Mouse (Mus musculus) stomach, embryonic 14.5 days (tissue): ENCODE measurements around the gene Cpeb3. TPM values are rescaled to one million over a fixed set of nuclear protein-coding genes. Genes with fewer than 3 reads are reported as not detected.

Experiments
- ATAC-seq: fragments of 200-750 bp; cut with Nextera tagmentation; 2 replicates; pipeline ENCODE4 v1.8.0; 2017; ENCODE audit warnings: low read depth, moderate TSS enrichment; ENCODE audit not compliant: insufficient number of reproducible peaks, insufficient read depth, low FRiP score
- H3K27ac ChIP-seq: fragments of 300-500 bp; sonication (generic); 2 replicates; pipeline ENCODE4 v1.5.1; 2014; ENCODE audit warnings: mild to moderate bottlenecking, low read length, moderate library complexity, mixed read lengths
- H3K27me3 ChIP-seq: fragments of 300-500 bp; sonication (generic); 2 replicates; pipeline ENCODE4 v1.6.1; 2014; ENCODE audit warnings: low read length, control low read depth, mixed read lengths; ENCODE audit not compliant: control insufficient read depth, insufficient read depth
- H3K36me3 ChIP-seq: fragments of 300-500 bp; sonication (generic); 2 replicates; pipeline ENCODE4 v1.6.1; 2014; ENCODE audit warnings: mild to moderate bottlenecking, control low read depth, low read length, moderate library complexity, mixed read lengths; ENCODE audit not compliant: control insufficient read depth, insufficient read depth
- H3K4me1 ChIP-seq: fragments of 300-500 bp; sonication (generic); 2 replicates; pipeline ENCODE4 v1.6.1; 2014; ENCODE audit warnings: low read length, control low read depth, mixed read lengths; ENCODE audit not compliant: control insufficient read depth, insufficient read depth
- H3K4me2 ChIP-seq: fragments of 300-500 bp; sonication (generic); replicated peaks from 2 replicates; pipeline ENCODE4 v1.6.1; 2014; ENCODE audit warnings: low read depth, low read length, control low read depth
- H3K4me3 ChIP-seq: fragments of 300-500 bp; sonication (generic); 2 replicates; pipeline ENCODE4 v1.5.1; 2014; ENCODE audit warnings: low read depth, low read length, control low read depth
- H3K9ac ChIP-seq: fragments of 300-500 bp; sonication (generic); replicated peaks from 2 replicates; pipeline ENCODE4 v1.6.1; 2014; ENCODE audit warnings: low read depth, mild to moderate bottlenecking, control low read depth, low read length, moderate library complexity, mixed read lengths
- H3K9me3 ChIP-seq: fragments of 300-500 bp; sonication (generic); 2 replicates; pipeline ENCODE4 v1.6.1; 2016; ENCODE audit warnings: low read depth, low read length, control low read depth; ENCODE audit not compliant: control insufficient read depth
- WGBS: fragments of 180-500 bp; shearing (Covaris S2); extraction: QIAGEN DNeasy Blood & Tissue Kit; methylation state at CpG from one replicate; pipeline ENCODE4 v1.1.7; 2014; 5-methylcytosine and 5-hydroxymethylcytosine counted together
- polyA plus RNA-seq: library from polyadenylated mRNA; unstranded; fragments of >200 nt; fragmentation: Nextera tagmentation; extraction: Ambion mirVana; gene quantifications from 2 replicates; pipeline ENCODE4 v1.2.1, GENCODE M21; 2014

Cpeb3 gene
- polyA plus RNA-seq, 1 experiment from 2014 or later = 0.91 TPM

GRCm38 (mm10) chr19:37127018-37127567, 81.3 kb downstream of the Cpeb3 start:
- Histone ChIP-seq H3K27me3 (no peaks in the 10 kb centered on the region), H3K4me1 (no peaks in the 10 kb centered on the region), H3K9me3 (no peaks in the 10 kb centered on the region), H3K27ac (no peak overlapping the region), H3K4me2 (no peak overlapping the region), H3K4me3 (no peak overlapping the region), H3K36me3 (no peaks in the 10 kb centered on the region), H3K9ac (no peak overlapping the region)
- WGBS = 67% methylated on average over 5 of the region's 5 CpGs
- ATAC-seq = no peak

- Histone ChIP-seq H3K27ac (no peak overlapping the region), H3K9ac (no peak overlapping the region), H3K4me2 (no peak overlapping the region), H3K36me3 (no peaks in the 10 kb centered on the region), H3K27me3 (no peaks in the 10 kb centered on the region), H3K4me1 (no peaks in the 10 kb centered on the region), H3K9me3 (no peaks in the 10 kb centered on the region), H3K4me3 (no peak overlapping the region)
- no peak for ATAC-seq
Measured at GRCm38 (mm10) chr19:37124961-37125360, 83.4 kb downstream of the Cpeb3 start.

GRCm38 (mm10) chr19:37119281-37119680, 89.1 kb downstream of the Cpeb3 start:
- 43% methylated on average over 2 of the region's 2 CpGs for whole genome bisulfite sequencing
- Histone ChIP-seq H3K4me2 (no peak overlapping the region), H3K36me3 (no peaks in the 10 kb centered on the region), H3K4me3 (no peak overlapping the region), H3K9ac (no peak overlapping the region), H3K9me3 (no peaks in the 10 kb centered on the region), H3K27ac (no peak overlapping the region), H3K4me1 (no peaks in the 10 kb centered on the region), H3K27me3 (no peaks in the 10 kb centered on the region)
- ATAC-seq = no peak

GRCm38 (mm10) chr19:37115824-37116223, 92.6 kb downstream of the Cpeb3 start:
- no peak overlapping the region for H3K9ac ChIP-seq
- no peak overlapping the region for H3K4me2 ChIP-seq
- no peak for ATAC-seq
- H3K4me3 ChIP-seq = no peak overlapping the region
- H3K27ac ChIP-seq = no peak overlapping the region
- no peaks in the 10 kb centered on the region for H3K9me3 ChIP-seq
- no peaks in the 10 kb centered on the region for H3K36me3 ChIP-seq
- no peaks in the 10 kb centered on the region for H3K4me1 ChIP-seq
- 82% methylated on average over 1 of the region's 1 CpGs for WGBS
- no peaks in the 10 kb centered on the region for H3K27me3 ChIP-seq

- 66% methylated on average over 8 of the region's 8 CpGs for WGBS
- Histone ChIP-seq H3K27ac (no peak overlapping the region), H3K4me2 (no peak overlapping the region), H3K27me3 (no peaks in the 10 kb centered on the region), H3K9me3 (no peaks in the 10 kb centered on the region), H3K4me3 (no peak overlapping the region), H3K9ac (no peak overlapping the region), H3K4me1 (no peaks in the 10 kb centered on the region), H3K36me3 (no peaks in the 10 kb centered on the region)
- ATAC-seq = no peak
Measured at GRCm38 (mm10) chr19:37115374-37115773, 93.0 kb downstream of the Cpeb3 start.

GRCm38 (mm10) chr19:37111831-37112230, 96.6 kb downstream of the Cpeb3 start:
- no peaks in the 10 kb centered on the region for H3K4me1 ChIP-seq
- no peak overlapping the region for H3K9ac ChIP-seq
- ATAC-seq = no peak
- H3K27ac ChIP-seq = no peak overlapping the region
- no peak overlapping the region for H3K4me3 ChIP-seq
- H3K9me3 ChIP-seq = no peaks in the 10 kb centered on the region
- no peak overlapping the region for H3K4me2 ChIP-seq
- no peaks in the 10 kb centered on the region for H3K36me3 ChIP-seq
- H3K27me3 ChIP-seq = no peaks in the 10 kb centered on the region
- 82% methylated on average over 6 of the region's 6 CpGs for WGBS

- ATAC-seq = no peak
- Histone ChIP-seq H3K27me3 (no peaks in the 10 kb centered on the region), H3K4me3 (no peak overlapping the region), H3K36me3 (no peaks in the 10 kb centered on the region), H3K9ac (no peak overlapping the region), H3K4me2 (no peak overlapping the region), H3K27ac (no peak overlapping the region), H3K9me3 (no peaks in the 10 kb centered on the region), H3K4me1 (no peaks in the 10 kb centered on the region)
- WGBS = 71% methylated on average over 1 of the region's 1 CpGs
Measured at GRCm38 (mm10) chr19:37110494-37110893, 97.9 kb downstream of the Cpeb3 start.

GRCm38 (mm10) chr19:37109853-37110252, 98.5 kb downstream of the Cpeb3 start:
- no peak overlapping the region for H3K9ac ChIP-seq
- H3K4me2 ChIP-seq = no peak overlapping the region
- H3K4me1 ChIP-seq = no peaks in the 10 kb centered on the region
- 82% methylated on average over 4 of the region's 4 CpGs for WGBS
- H3K27ac ChIP-seq = no peak overlapping the region
- ATAC-seq = no peak
- no peaks in the 10 kb centered on the region for H3K27me3 ChIP-seq
- no peaks in the 10 kb centered on the region for H3K36me3 ChIP-seq
- no peak overlapping the region for H3K4me3 ChIP-seq
- H3K9me3 ChIP-seq = no peaks in the 10 kb centered on the region

- H3K4me3 ChIP-seq = no peak overlapping the region
- H3K4me2 ChIP-seq = no peak overlapping the region
- H3K27me3 ChIP-seq = no peaks in the 10 kb centered on the region
- no peak for ATAC-seq
- H3K4me1 ChIP-seq = no peaks in the 10 kb centered on the region
- H3K9me3 ChIP-seq = no peaks in the 10 kb centered on the region
- no peak overlapping the region for H3K9ac ChIP-seq
- no peaks in the 10 kb centered on the region for H3K36me3 ChIP-seq
- no peak overlapping the region for H3K27ac ChIP-seq
- WGBS = 79% methylated on average over 2 of the region's 2 CpGs
Measured at GRCm38 (mm10) chr19:37100689-37101088, 107.7 kb downstream of the Cpeb3 start.
